Mouse (Mus musculus) CD4-positive, CD25-positive, alpha-beta regulatory T cell, adult 4 months (primary cell): ENCODE data around the gene Traip. TPM values are rescaled to one million over a fixed set of nuclear protein-coding genes. Genes with fewer than 3 reads are reported as not detected.

Experiments
- ATAC-seq: one replicate; pipeline ENCODE4 v1.8.0; 2017
- polyA plus RNA-seq, 2 experiments: library from polyadenylated mRNA; unstranded; fragments of 100-300 nt; shearing (Covaris generic); gene quantifications; one replicate each; pipeline ENCODE4 v1.2.1; 2017

Gene Traip
- polyA plus RNA-seq, 2 experiments from 2014 or later: 2.4 to 5.1 TPM

DNA sequence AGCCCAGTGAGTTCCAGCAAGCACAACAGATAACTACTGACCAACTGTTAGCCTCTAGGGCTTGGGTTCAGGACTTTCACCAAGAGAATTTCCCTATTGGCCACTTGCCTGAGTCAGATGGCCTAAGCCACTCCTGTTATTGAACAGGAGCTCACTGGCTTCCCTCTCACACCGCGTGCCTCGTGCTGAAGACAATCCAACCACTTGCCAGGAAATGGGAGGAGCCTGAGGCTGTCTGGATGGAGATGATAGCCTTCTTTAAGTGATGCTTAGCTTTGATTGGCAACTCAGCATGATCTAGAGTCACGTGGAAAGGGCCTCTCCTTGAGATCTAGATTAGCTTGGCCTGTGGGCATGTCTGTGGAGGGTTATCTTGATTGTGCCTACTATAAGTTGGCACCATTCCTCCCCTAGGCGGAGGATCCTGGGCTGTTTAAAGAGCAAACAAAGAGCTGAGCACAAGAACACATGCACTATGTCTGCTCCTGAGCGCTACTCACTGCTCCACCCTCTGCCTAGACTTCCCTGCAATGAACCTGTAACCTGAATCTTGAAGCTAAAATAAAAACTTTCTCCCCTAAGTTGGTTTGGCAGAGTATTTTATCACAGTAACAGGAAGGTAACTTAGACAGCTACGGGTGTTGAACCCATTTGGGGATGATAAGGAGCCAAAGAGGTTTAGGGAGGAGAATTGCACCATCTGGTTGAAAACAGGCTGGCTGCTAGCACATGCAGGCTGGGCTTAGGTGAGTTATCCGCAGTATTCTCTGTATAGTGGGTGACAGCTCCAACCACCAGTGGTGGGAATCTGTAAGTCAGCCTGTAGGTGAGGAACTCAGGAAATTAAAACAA, 22.0 kb downstream of the Traip start:
- no peak for ATAC-seq

DNA sequence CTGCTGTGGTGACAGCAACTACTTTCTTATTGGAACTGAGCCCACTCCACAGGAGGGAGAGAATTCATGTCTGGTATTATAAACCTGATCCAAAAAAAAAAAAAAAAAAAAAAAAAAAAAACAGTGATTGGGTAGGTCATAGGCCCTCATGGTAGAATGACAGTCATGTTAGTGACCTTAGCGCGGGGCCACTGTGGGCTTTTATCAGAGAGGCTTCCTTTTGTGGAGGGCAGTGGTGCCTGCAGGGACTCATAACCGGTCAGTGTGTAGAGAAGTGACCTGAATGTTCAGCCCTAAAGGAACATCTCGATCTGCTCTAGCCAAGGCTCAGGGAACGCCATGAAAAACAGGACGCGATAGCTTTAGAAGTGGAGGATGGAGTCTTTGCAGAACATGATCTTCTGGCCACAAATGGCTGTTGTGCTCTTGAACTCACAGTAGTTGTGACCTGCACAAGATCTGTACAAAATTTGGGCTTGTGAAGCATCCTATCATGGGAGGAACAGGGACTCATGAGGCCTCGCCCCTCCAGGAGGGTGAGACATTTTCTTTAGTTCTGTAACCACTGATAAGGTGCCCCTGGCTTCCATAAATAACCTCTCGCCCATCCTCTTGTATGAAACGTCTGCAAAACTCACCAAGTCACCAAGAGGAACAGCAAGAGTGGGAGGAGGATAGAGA, 24.7 kb downstream of the Traip start:
- no peak for ATAC-seq

DNA sequence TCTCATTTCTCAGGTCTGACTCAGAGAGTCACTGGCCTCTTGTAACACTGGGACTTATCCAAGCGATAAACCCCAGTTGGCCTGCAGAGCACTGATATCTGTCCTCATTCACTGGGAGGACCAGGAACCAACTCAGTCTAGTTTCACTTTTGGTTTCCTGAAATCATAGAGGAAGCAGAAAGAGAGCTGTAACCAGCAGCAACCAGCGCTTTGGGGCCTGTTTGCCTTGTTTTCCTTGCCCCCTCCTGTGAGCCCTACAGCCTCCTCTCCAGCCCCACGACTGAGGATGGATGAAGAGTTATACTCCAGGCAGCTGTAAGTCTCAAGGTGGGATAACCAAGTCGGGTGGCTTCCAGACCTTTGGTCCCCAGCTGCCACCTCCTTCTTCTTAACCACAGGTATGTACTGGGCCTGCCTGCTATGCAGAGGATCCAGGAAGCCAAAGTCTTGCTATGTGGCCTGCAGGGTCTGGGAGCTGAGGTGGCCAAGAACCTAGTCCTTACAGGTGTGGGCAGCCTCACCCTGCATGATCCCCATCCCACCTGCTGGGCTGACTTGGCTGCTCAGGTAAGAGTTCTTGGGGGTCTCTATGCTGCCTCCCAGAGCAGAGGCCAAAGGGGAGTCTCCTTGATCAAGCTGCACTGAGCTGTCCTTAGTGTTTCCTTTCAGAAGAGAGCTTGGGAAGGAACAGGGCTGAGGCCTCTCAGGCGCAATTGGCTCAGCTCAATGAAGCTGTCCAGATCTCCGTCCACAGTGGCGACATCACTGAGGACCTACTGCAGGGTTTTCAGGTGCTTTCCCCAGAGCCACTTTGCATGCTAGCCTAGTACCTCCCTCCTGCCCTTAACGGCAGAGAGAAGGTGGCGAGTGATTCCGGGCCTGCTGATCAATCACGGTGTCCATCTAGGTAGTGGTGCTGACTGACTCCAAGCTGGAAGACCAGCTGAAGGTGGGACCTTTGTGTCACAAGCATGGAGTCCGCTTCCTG, 25.8 kb downstream of the Traip start, which contains the start of gene Uba7:
Gene Uba7 (plus strand): TSS at position 107 of the 988 bp plus-strand sequence.
- ATAC-seq: peak; percentile 93

DNA sequence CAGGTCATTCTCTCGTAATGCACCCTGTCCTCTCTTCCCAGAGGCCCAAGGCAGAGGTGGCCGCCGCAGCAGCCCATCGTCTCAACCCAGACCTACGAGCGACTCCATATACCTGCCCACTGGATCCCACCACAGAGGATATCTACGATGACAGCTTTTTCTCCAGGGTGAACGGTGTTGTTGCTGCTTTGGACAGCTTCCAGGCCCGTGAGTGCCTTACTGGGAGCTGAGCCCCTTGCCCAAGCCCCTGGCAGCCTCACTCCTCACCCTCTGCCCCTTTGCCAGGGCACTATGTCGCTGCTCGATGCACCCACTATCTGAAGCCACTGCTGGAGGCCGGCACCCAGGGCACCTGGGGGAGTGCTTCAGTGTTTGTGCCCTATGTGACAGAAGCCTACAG, 28.9 kb downstream of the Traip start:
- ATAC-seq: no peak

DNA sequence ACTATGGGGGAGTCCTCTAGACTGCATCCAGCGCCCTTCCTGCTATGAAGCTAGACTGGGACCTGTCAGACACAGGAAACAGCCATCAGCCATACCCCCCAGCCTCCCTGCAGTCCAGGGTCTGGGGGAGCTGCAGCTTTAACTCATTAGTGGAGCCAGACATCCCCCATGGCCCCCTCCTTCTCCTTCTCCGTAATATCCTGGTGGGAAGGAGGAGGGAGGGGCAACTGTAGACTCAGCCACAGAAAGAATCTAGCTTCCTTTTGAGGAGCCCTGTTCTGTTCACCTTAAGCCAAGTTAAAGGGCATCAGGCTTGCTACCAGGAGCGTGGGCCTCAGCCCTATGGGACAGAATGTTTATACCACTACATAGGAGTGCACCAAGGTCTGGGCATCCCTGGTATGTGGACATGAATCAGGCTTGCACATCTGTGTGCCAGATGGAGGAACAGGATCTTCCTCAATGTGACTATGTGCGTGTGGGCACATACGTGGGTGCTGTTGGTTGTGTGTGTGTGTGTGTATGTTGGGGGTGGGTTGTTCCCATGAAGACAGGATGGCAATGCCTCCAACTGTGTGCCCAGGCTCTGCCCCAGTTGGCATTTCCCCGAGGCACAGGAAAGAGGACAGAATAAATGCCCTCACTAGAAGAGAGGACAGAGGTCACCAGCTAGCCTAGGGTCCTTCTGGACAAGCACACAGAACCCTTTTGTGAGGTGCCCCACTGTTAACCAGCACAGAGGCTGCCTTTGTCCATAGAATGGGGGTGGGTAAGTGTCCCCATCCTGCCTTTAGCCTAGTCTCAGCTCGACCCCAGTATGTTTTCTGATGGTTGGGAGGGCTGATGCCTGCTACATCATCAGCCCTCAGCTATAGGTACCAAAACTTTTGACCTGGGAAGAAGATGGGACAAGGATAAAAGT, 32.0 kb downstream of the Traip start:
- no peak for ATAC-seq

DNA sequence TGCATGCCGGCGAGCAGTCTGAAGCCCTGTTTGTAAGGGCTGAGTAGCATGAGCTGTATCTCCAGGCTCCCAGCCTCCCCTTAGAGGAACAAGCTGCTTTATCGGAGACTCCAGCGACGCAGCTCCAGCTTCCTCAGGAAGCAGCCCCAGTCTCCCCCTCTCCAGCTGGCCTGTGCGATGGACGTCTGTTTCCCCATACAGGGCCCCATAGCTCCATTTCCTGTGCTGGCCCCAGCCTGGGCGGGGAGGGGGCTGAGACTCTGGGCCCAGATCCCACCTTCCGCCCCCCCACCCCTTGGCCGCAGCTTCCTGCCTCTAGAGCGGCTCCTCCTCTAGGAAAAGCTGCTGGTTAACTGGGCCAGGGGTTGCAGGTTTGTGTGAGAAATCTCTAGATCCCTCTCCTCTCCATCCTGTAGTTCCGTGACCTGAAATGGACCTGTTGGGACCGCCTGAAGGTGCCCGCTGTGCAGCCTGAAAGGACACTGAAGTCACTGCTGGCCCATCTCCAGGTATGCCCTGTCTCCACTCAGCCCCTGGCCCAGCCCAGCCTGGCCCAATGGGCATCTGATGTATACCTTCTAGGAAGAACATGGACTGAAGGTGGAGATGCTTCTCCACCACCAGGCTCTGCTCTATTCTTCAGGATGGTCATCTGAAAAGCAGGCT, 32.9 kb downstream of the Traip start, which contains the start of gene Gm20661:
Gene Gm20661 (plus strand): TSS at position 378 of the 666 bp plus-strand sequence.
- ATAC-seq: no peak

DNA sequence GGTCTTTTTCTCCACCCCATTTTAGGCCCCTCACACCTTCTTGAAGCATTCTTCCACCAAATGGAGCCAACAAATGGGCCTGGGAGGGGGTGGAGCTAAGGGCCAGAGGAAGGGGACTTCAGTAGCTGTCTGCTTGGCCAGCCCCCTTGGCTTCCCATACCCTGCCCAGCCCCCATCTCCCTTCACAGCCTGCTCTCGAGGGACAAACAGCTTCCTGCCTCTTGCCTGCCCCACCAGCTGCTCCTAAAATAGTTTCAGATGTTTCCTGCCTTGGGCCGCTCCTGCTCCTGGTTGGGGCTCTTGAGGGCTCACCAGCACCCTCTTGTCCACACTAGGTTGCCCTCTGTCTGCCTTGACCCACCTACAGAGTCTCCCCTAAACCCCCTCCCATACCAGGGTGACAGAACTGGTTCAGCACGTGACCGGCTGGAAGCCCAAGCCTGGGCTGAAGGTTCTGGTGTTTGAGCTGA, 33.5 kb downstream of the Traip start:
- ATAC-seq: no peak

DNA sequence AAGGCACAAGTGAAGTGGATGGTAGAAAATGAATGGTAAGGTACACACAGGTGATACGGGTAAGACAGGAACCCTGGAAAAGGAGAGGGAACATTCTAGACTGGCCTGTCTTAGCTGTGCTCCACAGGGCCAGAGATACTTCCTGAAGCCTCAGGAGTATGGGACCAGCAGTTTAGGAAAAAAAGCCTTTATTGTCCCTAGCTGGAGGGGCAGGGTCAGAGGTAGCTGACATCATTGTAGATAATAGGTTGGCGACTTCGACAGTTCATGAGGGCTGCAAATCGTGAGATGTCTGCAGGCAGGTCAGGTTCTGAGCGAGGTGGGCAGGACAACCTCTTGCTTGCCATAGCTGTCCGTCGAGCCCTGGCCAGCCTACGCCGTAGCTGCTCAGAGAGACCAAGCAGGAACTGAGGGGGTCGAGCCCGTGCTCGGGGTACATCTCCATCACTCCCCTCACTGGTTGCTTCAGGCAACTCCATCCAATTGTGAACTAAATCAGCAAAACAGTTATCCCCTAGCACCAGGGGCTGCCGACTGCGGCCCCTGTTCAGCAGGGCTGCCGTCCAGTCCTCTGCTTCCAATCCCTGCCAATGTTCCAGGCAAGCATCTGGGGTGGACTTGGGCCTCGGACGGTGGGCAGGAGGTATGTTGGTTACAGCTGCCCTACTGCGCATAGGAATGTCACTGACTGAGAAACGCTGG, 34.3 kb downstream of the Traip start:
- no peak for ATAC-seq

DNA sequence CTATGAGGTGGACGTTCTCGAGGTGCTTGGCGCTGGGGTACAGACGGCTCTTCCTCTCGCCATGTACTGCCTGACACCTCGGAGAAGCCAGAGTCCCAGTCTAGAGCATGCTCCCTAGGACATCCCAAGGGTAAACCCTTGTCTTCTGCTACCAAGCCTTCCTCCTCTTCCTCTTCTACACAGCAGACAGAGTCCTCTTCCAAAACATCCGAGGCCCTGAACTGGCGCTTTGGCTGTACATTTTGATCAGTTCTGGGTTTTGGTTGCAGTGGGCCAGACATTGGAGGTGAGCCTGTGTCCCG, 34.8 kb downstream of the Traip start:
- no peak for ATAC-seq

DNA sequence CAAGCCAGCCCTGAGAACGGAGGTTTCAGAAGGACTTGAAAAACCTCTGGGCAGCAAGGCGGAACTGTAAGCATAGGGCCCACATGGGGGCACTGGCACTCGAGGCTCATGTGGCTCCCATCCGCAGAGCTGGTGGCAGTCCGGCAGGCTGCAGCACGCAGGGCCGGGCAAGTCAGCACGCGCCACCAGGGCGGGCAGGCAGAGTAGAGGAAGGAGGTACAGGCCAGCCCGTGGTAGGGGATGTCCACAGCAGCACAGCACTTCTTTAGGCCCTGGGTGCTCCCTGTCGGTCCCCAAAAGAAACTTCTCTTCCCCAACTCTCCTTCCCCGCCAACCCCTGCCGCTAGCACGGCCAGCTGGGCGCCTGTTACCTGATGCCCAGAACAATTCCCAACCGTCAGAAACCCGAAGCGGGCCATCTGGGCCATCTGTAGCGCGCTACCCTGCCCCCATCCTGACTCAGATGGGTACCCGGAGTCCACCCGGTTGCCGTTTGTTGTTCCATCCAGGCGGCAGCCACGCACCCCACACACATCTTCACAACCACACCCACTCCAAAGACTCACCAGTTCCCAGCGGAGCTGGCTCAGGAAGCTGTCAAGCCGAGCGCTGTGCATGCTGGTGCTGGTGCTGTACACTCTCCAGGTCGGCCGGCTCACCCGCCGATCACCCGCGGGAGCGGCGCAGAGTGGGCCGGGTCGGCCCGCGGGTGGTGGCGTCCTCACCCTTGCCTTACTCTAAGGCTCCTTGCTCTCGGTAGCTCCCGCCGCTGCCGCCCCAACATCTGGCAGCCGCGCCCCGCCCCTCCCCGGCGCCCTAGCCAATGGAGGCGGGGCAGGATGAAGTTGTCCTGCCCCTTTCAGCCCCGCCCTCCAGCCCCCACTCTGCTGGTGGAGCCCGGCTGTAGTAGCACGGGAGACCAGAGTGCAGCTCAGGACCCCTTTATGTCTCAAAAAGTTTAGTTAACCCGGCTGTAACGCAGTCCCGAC, 35.5 kb downstream of the Traip start, which contains the start of gene Inka1:
Gene Inka1 (minus strand): TSS at position 749 of the 989 bp plus-strand sequence.
- peak; percentile 86 for ATAC-seq

DNA sequence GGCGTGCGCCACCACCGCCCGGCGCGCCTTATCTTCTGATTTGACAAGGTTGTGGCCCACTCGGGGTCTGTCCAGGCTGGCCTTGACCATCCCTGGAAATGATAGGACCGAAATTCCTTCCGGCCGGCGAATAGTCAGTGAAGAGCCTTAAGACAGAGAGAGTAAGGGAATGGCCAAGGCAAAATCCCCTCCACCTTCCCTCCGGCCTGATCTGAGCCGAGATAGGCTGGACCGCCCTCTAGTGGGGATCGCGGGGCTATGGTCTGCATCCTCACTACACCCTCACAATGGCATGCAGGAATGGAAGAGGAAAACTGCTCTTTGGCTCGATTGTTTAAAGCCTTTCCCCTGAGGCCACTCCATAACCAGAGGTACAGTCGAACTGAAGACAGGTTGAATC, 36.4 kb downstream of the Traip start:
- ATAC-seq: peak; percentile 30

DNA sequence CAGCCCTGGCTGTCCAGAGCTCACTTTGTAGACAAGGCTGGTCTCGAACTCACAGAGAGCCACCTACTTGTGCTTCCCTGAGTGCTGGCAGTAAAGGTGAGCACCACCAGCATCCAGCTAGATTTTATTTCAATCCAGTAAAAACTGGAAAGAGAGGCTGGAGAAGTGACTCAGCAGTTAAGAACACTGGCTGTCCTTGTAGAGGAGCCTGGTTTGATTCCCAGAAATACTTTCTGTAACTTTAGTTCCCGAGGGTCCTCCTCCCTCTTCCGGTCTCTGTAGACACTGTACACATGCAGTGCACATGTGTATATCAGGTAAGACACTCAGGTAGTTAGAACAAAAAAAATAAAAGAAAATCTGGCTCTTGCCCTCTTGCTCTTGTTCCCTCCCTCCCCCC, 38.0 kb downstream of the Traip start:
- ATAC-seq: no peak

DNA sequence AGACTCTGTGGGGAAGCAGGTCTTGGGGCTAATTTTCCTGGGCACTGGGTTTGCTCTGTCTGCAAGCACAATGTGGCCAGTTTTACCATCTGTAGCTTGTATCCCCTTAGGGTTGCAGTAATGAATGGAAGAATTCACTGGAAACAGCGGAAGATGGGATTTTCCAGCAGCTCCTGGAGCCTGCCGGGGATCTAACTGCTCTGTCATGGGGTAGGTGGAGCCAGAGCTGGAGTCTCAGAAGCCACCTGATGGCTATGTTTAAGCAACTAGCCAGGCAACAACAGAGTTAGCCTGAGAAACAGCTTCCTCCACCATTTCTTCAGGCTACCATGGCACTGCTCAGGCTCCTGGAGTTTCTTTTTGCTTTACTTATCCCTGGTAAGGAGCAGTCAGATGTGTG, 42.3 kb downstream of the Traip start, which contains the start of gene Cdhr4:
Gene Cdhr4 (plus strand): TSS at position 301 of the 400 bp plus-strand sequence.
- no peak for ATAC-seq

DNA sequence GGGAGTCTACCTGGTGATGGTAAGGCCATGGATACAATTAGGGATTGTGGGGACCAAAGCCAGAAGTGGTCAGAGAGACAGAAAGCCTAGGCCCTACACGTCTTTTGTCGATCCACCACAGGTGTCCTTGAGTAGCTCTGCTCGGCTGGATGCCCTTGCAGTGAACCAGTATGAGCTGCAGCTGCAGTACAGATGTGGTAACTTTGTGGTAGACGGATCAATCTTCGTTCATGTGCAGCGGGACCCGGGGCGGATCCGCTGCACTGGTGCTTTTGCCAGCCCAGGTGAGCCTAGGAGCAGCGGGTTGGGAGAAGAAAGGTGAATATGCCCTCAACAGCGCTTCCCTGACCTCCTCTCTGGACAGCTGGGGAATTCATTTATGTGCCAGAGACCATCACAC, 43.1 kb downstream of the Traip start:
- no peak for ATAC-seq

DNA sequence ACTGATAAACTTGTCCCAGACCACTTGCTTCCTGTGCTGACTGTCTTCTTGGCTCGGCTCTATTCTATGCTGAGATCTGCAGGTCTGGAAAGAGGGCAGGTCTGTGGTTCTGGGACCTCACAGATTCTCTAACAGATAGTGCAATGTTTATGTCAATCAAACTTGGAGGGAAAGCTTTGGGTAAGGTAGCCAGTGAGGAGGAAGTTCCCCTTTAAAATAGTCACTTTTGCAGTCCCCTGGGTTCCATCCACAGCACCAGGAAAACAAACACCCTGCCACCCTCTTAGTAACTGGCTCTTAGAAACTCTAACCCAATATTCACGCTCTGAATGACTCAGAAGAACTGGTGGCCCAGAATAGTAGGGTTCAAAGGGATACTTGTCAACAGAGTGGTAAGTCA, 44.5 kb downstream of the Traip start:
- no peak for ATAC-seq

DNA sequence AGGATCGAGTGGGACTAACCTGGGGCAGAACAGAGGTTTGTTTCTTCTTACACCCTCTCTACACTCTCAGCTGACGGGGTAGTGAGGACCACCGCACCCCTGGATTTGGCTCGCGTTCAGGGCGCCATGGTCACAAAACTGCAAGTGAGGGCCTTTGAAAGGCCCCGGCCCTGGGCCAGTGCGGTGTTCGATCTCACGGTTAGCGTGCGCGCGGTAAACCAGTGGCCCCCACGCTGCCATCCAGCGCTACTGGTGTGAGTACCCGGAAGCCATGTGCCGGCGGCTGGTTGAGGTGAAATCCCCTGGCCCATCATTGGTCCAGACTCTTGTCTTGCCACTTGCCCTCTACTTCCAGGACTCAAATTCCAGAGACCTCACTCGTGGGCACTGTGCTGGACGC, 45.6 kb downstream of the Traip start:
- ATAC-seq: no peak

DNA sequence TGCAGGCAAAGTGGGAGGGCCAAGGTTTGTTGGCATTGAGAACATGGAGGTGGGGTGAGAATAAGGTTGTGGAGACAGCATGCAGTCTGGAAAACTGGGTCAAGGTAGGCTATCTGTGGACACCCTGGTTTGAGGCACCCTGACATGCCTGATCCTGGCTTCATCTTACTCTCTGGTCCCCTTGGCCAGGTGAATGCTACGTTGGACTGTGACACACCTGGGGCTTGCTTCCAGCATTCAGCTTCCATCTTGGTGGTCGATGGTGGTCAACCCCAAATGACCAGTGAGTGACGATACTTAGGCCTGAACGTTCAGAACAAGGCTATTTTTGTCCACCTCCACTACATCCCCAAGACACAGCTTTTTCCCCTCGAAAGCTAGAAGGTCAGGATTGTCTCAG, 46.1 kb downstream of the Traip start, which contains the start of gene Gm20662:
Gene Gm20662 (plus strand): TSS at position 301 of the 400 bp plus-strand sequence.
- no peak for ATAC-seq

DNA sequence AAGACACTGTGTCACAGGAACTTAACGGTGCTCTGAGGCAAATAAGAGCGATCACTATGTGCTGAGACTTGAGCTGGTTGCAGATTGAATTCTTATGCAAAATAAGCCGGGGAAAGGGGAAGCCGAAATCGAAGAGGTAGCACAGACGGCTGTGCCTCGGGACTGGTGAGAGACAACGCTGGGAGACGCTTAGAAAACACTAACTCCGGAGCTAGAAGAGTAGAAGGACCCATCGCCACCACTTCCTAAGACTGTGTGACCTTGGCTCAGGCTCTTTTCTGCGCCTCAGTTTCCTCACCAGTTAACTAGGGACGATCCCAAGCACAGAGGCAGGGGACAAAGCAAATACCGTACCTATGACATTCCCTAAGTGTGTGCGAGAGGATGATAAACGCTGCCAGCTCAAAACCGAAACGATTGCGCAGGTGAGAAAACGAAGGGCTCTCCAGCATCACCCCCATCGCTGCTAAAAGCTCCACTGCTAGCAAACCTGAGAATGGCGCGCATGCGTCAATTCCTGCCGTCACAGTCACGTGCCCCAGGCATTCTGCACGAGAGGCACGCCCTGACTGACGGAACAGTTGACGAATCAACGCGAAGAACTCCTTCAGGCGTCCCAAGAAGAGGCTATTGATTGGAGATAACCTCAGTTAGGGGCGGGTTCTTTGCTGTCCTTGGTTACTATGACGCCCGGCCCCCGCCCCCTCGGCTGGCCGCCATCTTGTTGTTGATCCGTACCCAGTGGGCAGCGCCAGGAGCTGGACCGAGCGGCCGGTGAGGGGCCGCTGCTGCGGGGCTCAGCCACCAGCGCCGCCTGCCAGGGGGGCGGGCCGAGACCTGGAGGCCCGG, 52.2 kb downstream of the Traip start, which contains the start of gene Ip6k1:
Gene Ip6k1 (plus strand): TSS at position 580 of the 849 bp plus-strand sequence.
- ATAC-seq: peak; percentile 99
